Mouse (Mus musculus) naive thymus-derived CD4-positive, alpha-beta T cell, adult 2 months (primary cell): ENCODE measurements around the gene Lrrc4.

Experiments used
- DNase-seq: peaks from one replicate; pipeline ENCODE4 v3.0.0-alpha.2; 2011; ENCODE audit warnings: low read depth

The Lrrc4 gene

DNA sequence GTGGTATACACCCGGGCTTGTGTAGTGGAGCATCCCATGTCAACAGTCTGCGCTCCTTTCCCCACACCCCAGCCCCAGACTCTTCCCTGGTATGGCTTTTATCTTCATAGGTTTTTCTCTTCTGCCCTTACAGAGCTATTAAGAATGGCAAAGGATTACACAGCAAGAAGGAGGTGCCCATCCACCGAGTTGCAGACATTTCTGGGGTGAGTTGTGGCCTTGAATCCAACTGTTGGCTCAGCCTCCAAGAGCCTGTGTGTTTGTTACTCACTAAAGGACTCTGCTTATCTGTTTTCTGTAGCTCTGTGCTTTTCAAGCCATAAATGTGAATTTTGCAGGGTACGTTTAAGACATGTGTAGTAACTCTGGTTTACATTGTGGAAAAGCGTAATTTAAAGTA, 106.8 kb downstream of the Lrrc4 start:
- DNase-seq: no peak

GRCm38 (mm10) chr6:28723059-28723458, 108.5 kb downstream of the Lrrc4 start:
- no peak for DNase-seq

DNA sequence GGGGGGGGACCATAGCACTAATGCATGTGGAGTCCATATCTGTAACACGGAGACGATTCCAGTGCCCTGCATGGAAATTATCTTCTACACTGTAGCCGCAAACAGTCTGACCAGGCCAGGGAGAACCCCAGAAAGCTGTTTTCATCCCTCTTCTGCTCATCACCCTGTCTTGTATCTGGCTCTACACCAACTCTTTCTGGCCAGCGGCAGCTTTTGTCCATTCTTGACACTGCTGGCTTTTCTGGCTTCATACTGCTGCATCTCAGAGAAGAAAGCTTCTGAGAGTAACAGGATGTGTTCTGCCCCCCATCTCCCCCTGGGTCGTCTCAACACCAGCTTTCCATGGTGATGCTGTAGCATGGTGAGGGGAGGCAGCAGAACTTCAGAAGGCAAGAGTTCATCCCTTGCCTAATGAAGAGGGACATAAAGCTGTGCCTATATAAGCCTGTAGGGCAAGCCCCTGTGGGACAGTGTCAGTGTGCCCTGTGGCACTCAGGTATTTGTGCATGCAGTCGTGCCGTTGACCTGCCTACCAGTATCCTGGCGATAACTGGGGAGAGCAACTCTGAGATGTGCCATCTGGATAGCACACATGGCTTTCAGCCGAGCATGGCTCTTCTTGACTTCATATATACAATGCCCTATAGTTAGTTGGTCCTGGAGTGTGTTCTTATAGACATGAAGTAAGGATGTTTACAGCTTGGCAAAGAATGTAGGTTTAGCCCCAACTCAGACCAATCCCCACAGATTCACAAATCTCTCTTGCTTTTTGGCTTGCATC, 111.0 kb downstream of the Lrrc4 start:
- no peak for DNase-seq

DNA sequence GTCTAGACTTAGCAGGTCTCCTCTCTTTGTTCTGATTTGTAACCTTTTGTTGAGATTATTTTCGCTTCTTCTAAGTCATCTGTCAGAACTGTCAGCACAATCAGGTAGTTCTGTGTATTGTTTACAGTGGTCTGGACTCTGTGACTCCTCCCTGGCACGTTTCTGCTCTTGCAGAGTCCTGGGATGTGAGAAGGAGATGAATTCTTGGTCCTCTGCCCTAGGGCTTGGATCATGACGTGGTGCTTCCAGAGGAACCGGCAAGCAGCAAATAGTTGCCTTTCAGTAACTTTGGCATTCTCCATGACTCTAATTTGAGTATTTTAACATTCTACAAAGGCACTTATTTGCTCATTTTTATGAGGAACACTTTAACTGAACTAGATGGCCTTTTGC, 113.7 kb downstream of the Lrrc4 start:
- no peak for DNase-seq

DNA sequence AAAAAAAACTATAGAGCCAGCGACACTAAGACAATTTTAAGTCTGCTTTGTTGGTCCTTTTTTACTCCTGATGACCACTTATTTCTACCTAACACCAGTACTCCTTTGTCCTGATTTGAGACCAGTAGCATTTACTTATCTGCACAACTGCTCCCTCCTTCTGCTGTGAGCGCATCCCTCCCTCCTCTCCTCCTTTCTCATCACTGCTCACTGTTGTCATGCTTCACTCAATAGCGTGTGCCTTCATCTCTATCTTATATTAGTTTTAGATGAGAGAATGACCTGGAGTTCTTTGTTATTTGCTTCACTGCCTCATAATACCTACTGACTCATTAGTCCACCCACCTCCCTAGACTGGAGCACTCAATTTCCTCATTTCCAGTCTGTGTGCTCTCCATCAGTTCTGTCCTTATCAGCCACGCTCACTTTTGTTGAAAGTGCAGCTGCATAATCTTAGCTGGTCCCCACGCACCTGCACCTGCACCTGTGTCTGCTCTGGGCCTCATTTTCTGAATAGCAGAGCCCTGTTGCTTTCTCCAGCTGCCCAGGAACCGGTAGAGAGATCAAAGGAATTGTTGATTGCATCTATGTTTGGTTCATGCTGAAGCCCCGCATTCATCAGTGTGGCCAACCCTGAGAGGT, 114.2 kb downstream of the Lrrc4 start:
- DNase-seq: no peak

- no peak for DNase-seq
Observed at GRCm38 (mm10) chr6:28710035-28710434, 121.5 kb downstream of the Lrrc4 start.

- DNase-seq: no peak
Observed at GRCm38 (mm10) chr6:28706976-28707592, 124.5 kb downstream of the Lrrc4 start.

- DNase-seq: no peak
Observed at GRCm38 (mm10) chr6:28706108-28706975, 125.2 kb downstream of the Lrrc4 start.

GRCm38 (mm10) chr6:28705384-28706107, 126.0 kb downstream of the Lrrc4 start:
- no peak for DNase-seq

GRCm38 (mm10) chr6:28704612-28705011, 126.9 kb downstream of the Lrrc4 start:
- DNase-seq: no peak

DNA sequence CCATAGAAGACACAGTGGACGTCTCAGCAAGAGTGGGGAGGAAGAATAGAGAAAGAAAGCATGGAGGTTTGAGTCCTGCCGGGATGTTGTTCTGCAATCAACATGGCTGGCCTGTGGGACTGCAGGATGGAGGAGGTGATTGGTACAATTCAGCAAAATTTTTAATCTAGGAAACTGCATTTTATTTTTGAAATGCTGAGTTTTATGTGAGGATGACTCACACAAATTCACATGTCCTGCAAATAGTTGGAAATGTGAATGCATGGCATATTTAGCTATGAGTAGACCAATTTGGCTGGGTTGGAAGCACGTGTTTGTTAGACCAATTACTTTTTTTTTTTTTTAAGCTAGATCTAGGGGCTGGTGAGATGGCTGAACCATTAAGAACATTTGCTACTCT, 134.3 kb downstream of the Lrrc4 start:
- DNase-seq: no peak

DNA sequence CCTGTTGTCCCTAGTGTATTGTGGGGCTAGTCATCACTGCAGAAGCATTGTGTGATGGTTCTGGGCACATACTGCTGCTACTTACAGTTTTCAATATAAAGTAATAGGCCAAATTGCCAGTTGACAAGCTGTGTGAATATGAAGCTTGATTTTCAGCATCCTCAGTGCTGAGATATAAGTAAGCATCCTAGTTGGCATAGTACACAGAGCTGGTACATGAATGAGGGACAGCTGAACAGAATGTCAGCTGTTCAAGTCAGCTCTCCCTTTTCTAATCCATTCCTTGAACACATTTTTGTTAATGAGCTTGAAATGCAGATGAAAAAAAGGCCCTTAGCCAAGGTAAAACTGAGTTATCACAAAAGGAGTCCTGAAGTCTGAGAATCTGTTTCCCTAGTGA, 138.9 kb downstream of the Lrrc4 start:
- no peak for DNase-seq

GRCm38 (mm10) chr6:28687776-28688175, 143.8 kb downstream of the Lrrc4 start:
- no peak for DNase-seq

GRCm38 (mm10) chr6:28685745-28686144, 145.8 kb downstream of the Lrrc4 start:
- DNase-seq: no peak

- no peak for DNase-seq
Observed at GRCm38 (mm10) chr6:28685052-28685451, 146.5 kb downstream of the Lrrc4 start.

DNA sequence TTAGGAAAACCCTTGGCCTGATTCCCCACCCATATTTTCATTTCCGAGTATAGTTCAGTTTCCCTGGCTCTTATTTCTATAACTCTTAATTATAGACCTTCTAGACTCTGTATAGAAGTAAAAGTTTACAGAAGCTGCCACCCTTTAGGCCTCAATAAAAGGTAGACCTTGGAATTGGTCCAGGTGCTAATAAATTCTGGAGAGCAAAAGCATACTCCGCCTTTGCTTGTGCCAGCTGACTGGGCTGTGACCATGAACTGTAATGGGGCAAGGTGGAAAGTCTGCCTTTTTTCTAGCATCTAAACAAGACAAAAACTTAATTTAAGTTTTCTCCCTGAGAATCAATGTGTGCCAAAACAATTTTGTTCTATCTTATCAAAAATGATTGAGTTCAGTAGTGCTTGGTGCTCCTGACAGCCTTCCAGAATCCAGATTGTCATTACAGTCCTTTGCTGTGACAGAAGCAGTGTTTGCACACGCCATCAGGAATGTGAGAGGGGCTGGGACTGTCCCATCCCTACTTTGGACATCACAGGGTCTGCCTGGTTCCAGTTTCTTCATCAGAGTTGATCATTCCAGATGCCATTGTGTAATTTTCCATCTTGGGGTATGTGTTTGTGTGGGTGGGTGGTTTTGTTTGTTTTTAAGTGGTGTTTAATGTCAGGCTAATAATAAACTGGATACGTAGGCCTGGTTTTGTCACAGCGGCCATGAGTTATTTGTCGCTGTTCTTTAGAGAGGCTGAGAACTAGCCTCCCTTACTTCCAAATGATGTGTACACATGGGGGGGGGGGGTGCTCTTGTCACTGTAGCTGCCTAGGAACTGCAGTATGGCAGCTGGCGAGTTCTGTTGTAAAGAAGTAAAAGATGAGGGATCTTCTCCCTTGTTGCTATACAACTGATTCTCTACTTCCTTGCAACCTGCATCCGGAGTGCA, 149.8 kb downstream of the Lrrc4 start:
- DNase-seq: no peak

DNA sequence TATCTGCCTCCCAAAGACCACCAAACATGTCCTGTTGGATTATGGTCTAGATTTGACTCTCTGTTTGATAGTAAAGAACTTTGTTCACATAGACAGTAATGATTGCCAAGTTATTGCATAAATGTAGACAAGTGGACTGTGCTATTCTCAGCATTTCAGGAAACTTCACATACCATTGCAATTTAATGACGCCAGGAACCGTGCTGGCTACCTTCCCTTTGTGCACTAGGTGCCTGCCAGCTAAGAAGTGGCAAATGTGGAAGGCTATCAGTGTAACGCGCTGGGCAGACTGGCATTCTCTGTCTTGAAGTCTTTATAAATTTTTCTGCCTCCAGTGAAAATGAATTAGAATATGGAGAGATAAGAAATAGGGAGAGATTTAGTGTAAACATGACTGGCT, 151.0 kb downstream of the Lrrc4 start:
- no peak for DNase-seq

DNA sequence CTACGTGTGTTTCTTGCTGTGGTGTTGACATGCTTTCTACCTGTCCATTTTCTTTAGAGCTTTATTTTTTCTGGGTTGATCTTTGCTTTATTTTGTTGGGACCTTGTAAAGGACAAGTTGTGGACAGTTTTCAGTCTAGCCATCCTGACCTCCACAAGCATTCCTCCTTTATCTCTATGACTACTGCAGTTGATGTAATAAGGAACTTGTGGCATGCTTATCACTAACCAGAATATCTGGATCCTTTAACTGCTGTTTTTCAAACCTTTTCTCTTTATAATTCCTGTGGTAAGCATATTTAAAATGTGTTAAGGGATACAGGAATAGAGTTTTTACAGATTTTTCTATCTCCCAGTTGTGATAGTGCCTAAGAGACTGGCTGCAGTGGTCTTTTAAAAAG, 152.7 kb downstream of the Lrrc4 start:
- no peak for DNase-seq

GRCm38 (mm10) chr6:28674686-28675085, 156.9 kb downstream of the Lrrc4 start:
- DNase-seq: no peak

DNA sequence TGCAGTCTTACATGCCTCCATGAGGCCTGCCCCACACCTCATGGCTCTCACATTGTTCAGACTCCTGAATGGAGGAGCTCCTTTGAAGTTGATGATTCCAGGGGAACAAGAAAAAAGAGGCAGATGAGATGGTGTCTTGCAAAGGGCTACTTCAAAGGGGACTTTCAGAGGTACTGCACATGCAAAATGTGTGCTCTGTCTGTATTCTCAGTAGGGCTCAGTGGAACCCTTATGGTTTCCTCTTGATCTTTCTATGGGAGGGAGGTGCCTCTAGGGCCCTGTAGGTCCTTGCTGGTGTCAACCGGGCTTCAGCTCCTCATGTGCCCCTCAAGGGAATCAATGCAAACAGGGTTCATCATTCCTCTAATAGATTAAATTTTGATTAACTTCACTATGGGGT, 159.2 kb downstream of the Lrrc4 start:
- DNase-seq: no peak

GRCm38 (mm10) chr6:28669251-28669650, 162.3 kb downstream of the Lrrc4 start:
- no peak for DNase-seq
